Mouse (Mus musculus) heart, embryonic 14.5 days (tissue): ENCODE measurements around the gene Galnt14. TPM values are rescaled to one million over a fixed set of nuclear protein-coding genes. Genes with fewer than 3 reads are reported as not detected.

Source experiments
- ATAC-seq: fragments of 200-750 bp; cut with Nextera tagmentation; 2 replicates; pipeline ENCODE4 v1.8.0; 2017; ENCODE audit warnings: low read depth, moderate TSS enrichment; ENCODE audit not compliant: insufficient number of reproducible peaks, insufficient read depth, low FRiP score
- H3K27ac ChIP-seq, 2 experiments: fragments of 200-500 bp in 1 of 2; fragments of 300-500 bp in 1 of 2; sonication (generic) in 1 of 2; replicated peaks in 1 of 2; 2 replicates each; pipeline ENCODE4 v1.5.1; 2012 to 2014; ENCODE audit warnings: low read depth in 2 of 2, low read length in 2 of 2, control low read depth in 1 of 2, mild to moderate bottlenecking in 1 of 2, mixed read lengths in 1 of 2; ENCODE audit not compliant: control insufficient read depth in 1 of 2, insufficient read depth in 1 of 2
- H3K27me3 ChIP-seq: fragments of 300-500 bp; sonication (generic); 2 replicates; pipeline ENCODE4 v1.6.1; 2014; ENCODE audit warnings: mild to moderate bottlenecking, low read length, control low read depth; ENCODE audit not compliant: control insufficient read depth, insufficient read depth
- H3K36me3 ChIP-seq: fragments of 300-500 bp; sonication (generic); 2 replicates; pipeline ENCODE4 v1.6.1; 2014; ENCODE audit warnings: mild to moderate bottlenecking, control low read depth, low read length, mixed read lengths; ENCODE audit not compliant: control insufficient read depth, insufficient read depth
- H3K4me1 ChIP-seq, 2 experiments: fragments of 200-500 bp in 1 of 2; fragments of 300-500 bp in 1 of 2; sonication (generic) in 1 of 2; 2 replicates each; pipeline ENCODE4 v1.6.1; 2012 to 2014; ENCODE audit warnings: low read length in 2 of 2, control low read depth in 1 of 2, mixed read lengths in 1 of 2; ENCODE audit not compliant: control insufficient read depth in 2 of 2, insufficient read depth in 2 of 2
- H3K4me2 ChIP-seq: fragments of 300-500 bp; sonication (generic); 2 replicates; pipeline ENCODE4 v1.6.1; 2014; ENCODE audit warnings: mild to moderate bottlenecking, low read length
- H3K4me3 ChIP-seq, 2 experiments: fragments of 200-500 bp in 1 of 2; fragments of 300-500 bp in 1 of 2; sonication (generic) in 1 of 2; 2 replicates each; pipeline ENCODE4 v1.5.1; 2012 to 2014; ENCODE audit warnings: low read length in 2 of 2, mild to moderate bottlenecking in 2 of 2, control low read depth in 1 of 2, low read depth in 1 of 2, moderate library complexity in 1 of 2; ENCODE audit not compliant: control insufficient read depth in 1 of 2, insufficient read depth in 1 of 2
- H3K9ac ChIP-seq: fragments of 300-500 bp; sonication (generic); 2 replicates; pipeline ENCODE4 v1.6.1; 2014; ENCODE audit warnings: mild to moderate bottlenecking, low read length
- H3K9me3 ChIP-seq: fragments of 300-500 bp; sonication (generic); 2 replicates; pipeline ENCODE4 v1.6.1; 2016; ENCODE audit warnings: low read length, control low read depth; ENCODE audit not compliant: control insufficient read depth
- WGBS: fragments of 180-500 bp; shearing (Covaris S2); extraction: QIAGEN DNeasy Blood & Tissue Kit; methylation state at CpG from one replicate; pipeline ENCODE4 v1.1.7; 2014; 5-methylcytosine and 5-hydroxymethylcytosine counted together
- polyA plus RNA-seq: library from polyadenylated mRNA; unstranded; fragments of >200 nt; fragmentation: Nextera tagmentation; extraction: Ambion mirVana; gene quantifications from 2 replicates; pipeline ENCODE4 v1.2.1, GENCODE M21; 2014

Gene Galnt14
- polyA plus RNA-seq, 1 experiment from 2014 or later: 0.82 TPM

- ATAC-seq: no peak
- Histone ChIP-seq H3K9ac (no peak overlapping the region), H3K4me3 (no peak overlapping the region), H3K36me3 (no peaks in the 10 kb centered on the region), H3K27ac (no peak overlapping the region), H3K4me1 (peaks cover 5% of the 10 kb centered on the region in 2 experiments; a peak in 1 of 4 replicates), H3K9me3 (no peaks in the 10 kb centered on the region), H3K4me2 (no peak overlapping the region), H3K27me3 (no peaks in the 10 kb centered on the region)
- WGBS: 91% methylated on average over 5 of the region's 5 CpGs
Observed at GRCm38 (mm10) chr17:73636988-73637387, 73.3 kb downstream of the Galnt14 start.

DNA sequence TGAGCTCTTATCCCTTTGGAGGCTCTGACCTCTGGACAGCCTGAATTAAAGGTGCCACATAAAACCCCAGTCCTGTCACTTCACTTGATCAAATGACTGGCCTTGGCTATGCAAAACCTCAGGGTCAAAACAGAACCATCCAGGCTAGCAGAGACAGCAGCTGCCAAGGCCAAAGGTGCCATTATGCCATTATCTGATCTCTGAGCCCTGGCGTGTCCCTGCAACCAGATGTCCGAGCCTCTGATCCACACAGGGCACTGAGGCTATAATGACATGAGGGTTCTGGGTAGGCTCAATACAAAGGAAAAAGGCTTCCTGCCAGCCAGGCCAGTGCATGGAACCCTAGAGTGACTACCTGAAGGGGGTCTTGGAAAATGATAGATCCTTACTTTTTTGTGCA lies 75.4 kb downstream of the Galnt14 start:
- H3K4me3 ChIP-seq: no peak overlapping the region
- 77% methylated on average over 2 of the region's 2 CpGs for WGBS

DNA sequence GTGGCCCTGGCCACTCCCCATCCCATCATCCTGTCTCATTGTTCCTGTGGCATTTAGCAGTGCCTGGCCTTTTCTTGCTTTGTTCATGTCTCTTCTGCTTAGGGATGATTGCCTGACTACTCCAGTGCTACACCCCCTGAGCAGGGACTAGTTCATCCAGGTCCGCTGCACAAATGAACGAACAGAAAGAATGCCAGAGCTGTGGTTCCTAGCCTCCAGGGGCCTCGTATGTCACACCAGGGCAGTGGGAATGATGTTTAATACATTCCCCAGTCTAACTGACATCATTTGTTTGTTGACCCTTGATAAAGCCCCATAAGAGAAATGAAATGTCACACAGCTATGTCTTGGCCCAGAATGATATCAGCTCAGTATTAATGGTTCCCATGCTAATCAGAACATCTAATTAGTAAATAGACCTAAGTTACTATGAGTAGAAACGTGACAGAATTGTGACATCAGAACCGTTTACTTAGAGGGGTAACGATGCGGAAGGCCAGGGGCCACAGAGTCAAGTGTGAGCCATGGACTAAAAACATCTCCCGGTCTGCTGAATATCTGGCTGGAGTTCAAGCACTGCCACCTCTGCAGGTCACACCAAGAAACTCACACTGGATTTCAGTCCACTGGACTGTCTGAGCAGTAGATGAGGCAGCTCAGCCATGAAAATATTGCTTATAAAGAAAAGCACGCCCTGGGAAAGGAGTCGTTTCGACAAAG lies 76.1 kb downstream of the Galnt14 start:
- Histone ChIP-seq H3K36me3 (no peaks in the 10 kb centered on the region), H3K4me1 (peaks cover 2 to 4% of the 10 kb centered on the region in 2 experiments; a peak in 1 of 4 replicates), H3K4me2 (no peak overlapping the region), H3K27me3 (no peaks in the 10 kb centered on the region), H3K4me3 (no peak overlapping the region), H3K9ac (no peak overlapping the region), H3K27ac (no peak overlapping the region), H3K9me3 (no peaks in the 10 kb centered on the region)
- 75% methylated on average over 11 of the region's 11 CpGs for WGBS
- ATAC-seq: no peak

More for the DNA sequence above, 75.4 kb downstream of the Galnt14 start:
- no peaks in the 10 kb centered on the region for H3K36me3 ChIP-seq
- no peak overlapping the region for H3K4me2 ChIP-seq
- no peak for ATAC-seq
- H3K4me1 ChIP-seq: peaks cover 3 to 6% of the 10 kb centered on the region in 2 experiments; a peak in 1 of 4 replicates
- H3K27me3 ChIP-seq: no peaks in the 10 kb centered on the region
- H3K9me3 ChIP-seq: no peaks in the 10 kb centered on the region
- H3K9ac ChIP-seq: no peak overlapping the region
- H3K27ac ChIP-seq: no peak overlapping the region

DNA sequence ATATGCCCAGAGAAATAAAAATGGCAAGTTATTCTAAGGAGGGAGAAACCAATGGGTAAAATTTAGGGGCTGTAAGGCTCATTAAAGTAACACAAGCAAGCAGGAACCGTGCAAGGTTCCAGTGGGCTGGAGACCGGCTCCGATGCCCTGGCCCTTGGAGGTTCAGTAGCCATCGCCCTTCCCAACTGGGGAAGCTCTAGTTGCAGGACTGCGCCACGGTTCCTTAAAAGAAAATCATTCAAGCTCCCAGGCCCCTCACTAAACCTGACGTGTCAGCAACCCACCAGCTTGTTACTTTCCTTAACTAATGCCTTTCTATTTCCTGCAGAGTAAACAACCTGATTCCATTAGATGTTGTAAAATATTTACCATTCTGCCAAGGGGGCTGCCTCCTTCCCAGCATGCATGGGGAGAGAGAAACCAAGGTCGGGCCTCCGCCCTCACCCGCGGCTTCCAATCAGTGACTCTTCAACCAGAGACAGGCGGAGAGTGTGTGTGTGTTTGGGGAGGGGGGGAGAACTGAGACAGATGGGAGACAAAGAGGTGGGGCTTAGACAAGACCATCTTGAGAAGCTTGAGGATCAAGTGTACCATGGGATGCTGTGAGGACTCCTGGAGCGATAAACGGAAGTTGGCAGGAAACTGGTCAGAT lies 81.9 kb downstream of the Galnt14 start:
- ATAC-seq: no peak
- Histone ChIP-seq H3K4me3 (no peak overlapping the region), H3K4me2 (no peak overlapping the region), H3K27me3 (no peaks in the 10 kb centered on the region), H3K27ac (no peak overlapping the region), H3K4me1 (peaks cover 2 to 4% of the 10 kb centered on the region in 2 experiments; a peak in 1 of 4 replicates), H3K9me3 (no peaks in the 10 kb centered on the region), H3K9ac (no peak overlapping the region), H3K36me3 (no peaks in the 10 kb centered on the region)
- WGBS: 88% methylated on average over 14 of the region's 14 CpGs

DNA sequence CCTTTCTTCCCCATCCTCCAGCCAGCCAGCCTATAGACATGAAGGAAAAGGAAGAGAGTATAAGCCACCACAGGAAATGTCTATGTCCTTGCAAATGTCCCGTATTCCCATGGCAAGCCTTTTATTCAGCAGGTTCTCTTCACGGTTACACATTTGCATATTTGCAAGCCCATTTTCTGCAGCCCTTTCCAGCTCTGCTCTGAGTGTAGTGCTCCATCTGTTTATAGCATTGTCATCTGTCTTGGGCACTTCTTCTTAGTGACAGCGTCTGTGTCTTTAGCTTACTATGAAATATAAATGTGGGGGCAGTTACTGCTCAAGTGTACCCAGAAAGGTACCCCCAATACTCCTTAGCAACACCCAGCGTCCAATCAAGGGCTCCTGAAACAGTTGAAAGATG lies 83.3 kb downstream of the Galnt14 start:
- H3K27ac ChIP-seq: no peak overlapping the region
- no peak overlapping the region for H3K9ac ChIP-seq
- H3K27me3 ChIP-seq: no peaks in the 10 kb centered on the region
- ATAC-seq: no peak
- WGBS: 74% methylated on average over 4 of the region's 4 CpGs
- peaks cover 2 to 4% of the 10 kb centered on the region in 2 experiments; a peak in 1 of 4 replicates for H3K4me1 ChIP-seq
- H3K36me3 ChIP-seq: no peaks in the 10 kb centered on the region
- H3K4me2 ChIP-seq: no peak overlapping the region
- no peaks in the 10 kb centered on the region for H3K9me3 ChIP-seq
- H3K4me3 ChIP-seq: no peak overlapping the region

GRCm38 (mm10) chr17:73620049-73620448 lies 90.2 kb downstream of the Galnt14 start:
- 86% methylated on average over 4 of the region's 4 CpGs for WGBS
- no peak overlapping the region for H3K27ac ChIP-seq
- H3K36me3 ChIP-seq: no peaks in the 10 kb centered on the region
- H3K4me1 ChIP-seq: no peaks in the 10 kb centered on the region
- no peak for ATAC-seq
- H3K4me3 ChIP-seq: no peak overlapping the region
- no peaks in the 10 kb centered on the region for H3K27me3 ChIP-seq
- H3K9ac ChIP-seq: no peak overlapping the region
- no peak overlapping the region for H3K4me2 ChIP-seq
- no peaks in the 10 kb centered on the region for H3K9me3 ChIP-seq

DNA sequence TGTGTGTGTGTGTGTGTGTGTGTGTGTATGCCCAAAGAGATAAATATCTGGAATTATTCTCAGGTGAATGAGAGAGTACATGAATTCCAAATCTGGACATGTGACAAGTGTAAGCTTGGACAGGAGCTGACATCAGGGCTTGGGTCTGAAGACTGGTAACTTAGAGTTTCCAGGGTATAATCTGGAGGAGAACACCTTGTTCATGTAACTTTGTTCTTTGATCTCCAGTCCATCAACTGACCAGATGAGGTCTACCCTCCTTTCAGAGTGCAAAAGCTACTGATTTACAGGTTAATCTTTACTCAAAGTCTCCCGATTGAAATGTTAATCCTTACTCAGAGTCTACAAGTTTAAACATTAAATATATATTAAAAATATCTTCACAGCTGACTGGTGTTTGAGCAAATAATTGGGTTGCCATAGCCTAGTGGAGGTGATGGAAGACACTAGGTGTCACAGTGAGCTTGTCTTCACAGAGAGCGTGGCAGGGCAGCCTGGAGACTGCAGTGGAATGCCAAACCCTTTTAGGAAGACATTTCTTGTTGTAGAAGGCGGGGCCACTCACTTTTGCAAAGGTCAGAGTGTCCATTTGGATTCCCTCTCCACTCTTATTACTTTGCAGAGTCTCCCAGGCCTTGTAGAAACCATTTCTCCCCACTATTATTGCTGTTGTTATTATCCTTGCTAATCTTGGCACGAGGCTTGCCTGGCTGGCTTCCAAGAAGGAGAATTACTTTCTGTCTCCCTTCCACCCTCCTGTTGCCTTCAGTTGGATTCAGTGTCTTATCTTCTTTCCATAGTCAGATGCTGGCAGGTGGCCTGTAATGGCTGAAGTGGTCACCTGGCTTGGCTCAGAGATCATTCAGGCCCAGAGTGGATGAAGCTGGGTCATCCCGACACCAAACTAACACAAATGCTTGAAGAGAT lies 107.4 kb downstream of the Galnt14 start:
- Histone ChIP-seq H3K9ac (no peak overlapping the region), H3K27me3 (no peaks in the 10 kb centered on the region), H3K4me3 (no peak overlapping the region), H3K36me3 (no peaks in the 10 kb centered on the region), H3K27ac (no peak overlapping the region), H3K4me1 (peaks cover 5% of the 10 kb centered on the region in 2 experiments), H3K9me3 (no peaks in the 10 kb centered on the region), H3K4me2 (no peak overlapping the region)
- ATAC-seq: no peak
- WGBS: 48% methylated on average over 5 of the region's 5 CpGs
